Mouse (Mus musculus) retina, postnatal 1 day (tissue): ENCODE measurements around the gene Mdm2.
A peak's percentile ranks its signal among the peaks of the same experiment; 100 is the strongest.

Source experiments
- DNase-seq: peaks from one replicate; pipeline ENCODE4 v3.0.0-alpha.2; 2012

Mdm2 gene

GRCm38 (mm10) chr10:117695605-117696004, 15.0 kb downstream of the Mdm2 start:
- no peak for DNase-seq

- DNase-seq: no peak
Measured at GRCm38 (mm10) chr10:117695027-117695426, 15.5 kb downstream of the Mdm2 start.

GRCm38 (mm10) chr10:117694255-117694953, 16.2 kb downstream of the Mdm2 start:
- DNase-seq: no peak

GRCm38 (mm10) chr10:117692953-117693352, 17.6 kb downstream of the Mdm2 start:
- no peak for DNase-seq

GRCm38 (mm10) chr10:117692173-117692572, 18.4 kb downstream of the Mdm2 start:
- DNase-seq: no peak

GRCm38 (mm10) chr10:117691389-117691968, 19.1 kb downstream of the Mdm2 start:
- DNase-seq: no peak

GRCm38 (mm10) chr10:117690770-117691296, 19.7 kb downstream of the Mdm2 start:
- DNase-seq: no peak

GRCm38 (mm10) chr10:117690101-117690352, 20.5 kb downstream of the Mdm2 start:
- no peak for DNase-seq

- DNase-seq: no peak
Measured at GRCm38 (mm10) chr10:117689297-117690100, 21.1 kb downstream of the Mdm2 start.

- peak; percentile 27 for DNase-seq
Measured at GRCm38 (mm10) chr10:117688204-117689151, 22.1 kb downstream of the Mdm2 start.

GRCm38 (mm10) chr10:117687577-117687976, 23.0 kb downstream of the Mdm2 start:
- DNase-seq: no peak

GRCm38 (mm10) chr10:117687018-117687417, 23.5 kb downstream of the Mdm2 start:
- DNase-seq: no peak

- DNase-seq: no peak
Measured at GRCm38 (mm10) chr10:117685849-117686591, 24.5 kb downstream of the Mdm2 start.

- DNase-seq: no peak
Measured at GRCm38 (mm10) chr10:117685171-117685848, 25.2 kb downstream of the Mdm2 start.

GRCm38 (mm10) chr10:117684298-117685170, 26.0 kb downstream of the Mdm2 start:
- no peak for DNase-seq

GRCm38 (mm10) chr10:117683734-117684037, 26.9 kb downstream of the Mdm2 start:
- DNase-seq: no peak

GRCm38 (mm10) chr10:117682858-117683733, 27.5 kb downstream of the Mdm2 start:
- no peak for DNase-seq

GRCm38 (mm10) chr10:117681999-117682857, 28.3 kb downstream of the Mdm2 start:
- peak; percentile 50 for DNase-seq
